In the genomic region with DNA sequence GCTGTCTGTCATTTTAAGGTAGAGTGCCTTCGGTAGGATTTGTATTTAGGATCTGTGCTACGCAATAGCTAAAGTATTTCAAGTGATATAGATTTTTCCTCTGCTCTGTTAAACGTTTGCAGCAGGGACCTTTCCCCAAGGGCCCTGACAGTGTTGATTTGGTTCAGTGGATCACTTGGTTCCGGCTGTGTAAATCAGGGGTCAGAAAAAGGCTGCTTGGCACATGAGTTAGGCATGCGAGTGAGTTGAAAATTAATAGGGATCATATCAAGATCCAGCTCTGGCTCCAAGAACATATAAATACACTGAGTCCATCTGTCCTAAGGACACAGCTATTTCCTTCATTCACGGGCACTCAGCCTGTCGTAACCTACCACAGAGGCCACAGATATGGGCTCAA, we compare ENCODE assay signal across 23 mouse cellular contexts.
DNase-seq lines count a peak whose midpoint lies in the region; ATAC-seq and TF ChIP-seq lines count a peak whose summit lies in the region.
"Had no signal": no experiment of that assay in that cellular context is flagged by ENCODE, and none has a peak within 500 bp of the region (broad histone marks: within the 10 kb centered on the region; RNA-seq: fewer than 3 reads in every experiment).

No protein-coding gene starts in this region.

- POLR2A ChIA-PET in Patski (lab: Charles Lee): interaction anchor here (0.6 kb wide), 1 partner anchor 135 kb away, joined by 5 read pairs; no protein-coding TSS in a partner anchor

- H3K4me3 ChIP-seq in kidney, embryonic 15.5 days (replicated peaks): no peak overlapping the region
- no peak overlapping the region for H3K4me3 ChIP-seq in intestine, embryonic 16.5 days (ENCODE audit: low read length)
- H3K4me3 ChIP-seq: embryonic facial prominence, embryonic 15.5 days; erythroblast, embryonic 14.5 days; forebrain, embryonic 10.5 days; heart, embryonic 13.5 days; hindbrain, embryonic 13.5 days had no signal

- H3K9me3 ChIP-seq in kidney, embryonic 15.5 days (replicated peaks): no peaks in the 10 kb centered on the region
- H3K9me3 ChIP-seq in intestine, embryonic 16.5 days (ENCODE audit: control insufficient read depth, low read length): no peaks in the 10 kb centered on the region
- H3K9me3 ChIP-seq: embryonic facial prominence, embryonic 15.5 days; forebrain, embryonic 10.5 days; heart, embryonic 13.5 days; hindbrain, embryonic 13.5 days had no signal

- DNase-seq in gastrocnemius, adult 18-20 months (ENCODE audit: low spot score): peak; percentile 2
- no peak for DNase-seq in gastrocnemius, postnatal 10 days
- DNase-seq in Patski (ENCODE audit: low read depth, low spot score): no peak
- peak; percentile 36 for DNase-seq in kidney, postnatal 14 days
- no peak for DNase-seq in right cerebral cortex, postnatal 25 days
- no peak for DNase-seq in thymus, postnatal 0 days (ENCODE audit: low spot score)
- DNase-seq: adrenal gland, postnatal 10 days; B cell, adult 2 months; cerebellum, adult 11 months; cerebellum, adult 8-10 months; cerebellum, postnatal 14 days; embryo, embryonic 11 days; gastrocnemius, postnatal 25 days had no signal

- no peaks in the 10 kb centered on the region for H3K36me3 ChIP-seq in kidney, embryonic 15.5 days
- H3K36me3 ChIP-seq in intestine, embryonic 16.5 days (ENCODE audit: control insufficient read depth, insufficient read depth, low read length): no peaks in the 10 kb centered on the region
- H3K36me3 ChIP-seq: embryonic facial prominence, embryonic 15.5 days; forebrain, embryonic 10.5 days; G1E; heart, embryonic 13.5 days; hindbrain, embryonic 13.5 days had no signal

- TF ChIP-seq CTCF in Patski (IDR thresholded peaks at IDR 0.05): no peak

- WGBS in kidney, embryonic 15.5 days: 67% methylated on average over 7 of the region's 7 CpGs
- 80% methylated on average over 7 of the region's 7 CpGs for WGBS in intestine, embryonic 16.5 days

- H3K27ac ChIP-seq in kidney, embryonic 15.5 days: peak overlapping the region; percentile 41
- H3K27ac ChIP-seq in intestine, embryonic 16.5 days (ENCODE audit: low read length): no peak overlapping the region
- H3K27ac ChIP-seq: embryonic facial prominence, embryonic 15.5 days; forebrain, embryonic 10.5 days; heart, embryonic 13.5 days; hindbrain, embryonic 13.5 days had no signal

- no peak overlapping the region for H3K4me2 ChIP-seq in kidney, embryonic 15.5 days
- no peak overlapping the region for H3K4me2 ChIP-seq in intestine, embryonic 16.5 days (ENCODE audit: low read depth, low read length)
- H3K4me2 ChIP-seq: embryonic facial prominence, embryonic 15.5 days; heart, embryonic 13.5 days; hindbrain, embryonic 13.5 days had no signal

- peak; percentile 42 for ATAC-seq in Patski
- peak; percentile 62; the same call in 1 of the 2 replicates for ATAC-seq in kidney, embryonic 15.5 days (replicated peaks; ENCODE audit: low FRiP score)
- no peak for ATAC-seq in intestine, embryonic 16.5 days
- ATAC-seq: CD4-positive, CD25-positive, alpha-beta regulatory T cell, adult 4 months; forebrain, embryonic 16.5 days had no signal

- no peak overlapping the region for H3K9ac ChIP-seq in kidney, embryonic 15.5 days
- H3K9ac ChIP-seq in intestine, embryonic 16.5 days (ENCODE audit: low read depth, low read length): no peak overlapping the region
- H3K9ac ChIP-seq: embryonic facial prominence, embryonic 15.5 days; heart, embryonic 13.5 days; hindbrain, embryonic 13.5 days had no signal

- CTCF ChIA-PET in Patski (lab: Charles Lee): interaction anchor here (0.7 to 8.0 kb wide), 9 partner anchors 10 to 138 kb away, joined by 3 to 68 read pairs (median 3); partner anchors contain the start of gene Znhit6

- H3K27me3 ChIP-seq in Patski: no peaks in the 10 kb centered on the region
- H3K27me3 ChIP-seq in kidney, embryonic 15.5 days: no peaks in the 10 kb centered on the region
- H3K27me3 ChIP-seq in intestine, embryonic 16.5 days (replicated peaks; ENCODE audit: control insufficient read depth, insufficient read depth, low read length): no peaks in the 10 kb centered on the region
- H3K27me3 ChIP-seq: embryonic facial prominence, embryonic 15.5 days; heart, embryonic 13.5 days; hindbrain, embryonic 13.5 days had no signal

- in situ Hi-C loops in Patski (cut with MboI; ENCODE audit: low pct_unique_long_range_greater_than_20kb): no loop called here

- H3K4me1 ChIP-seq in kidney, embryonic 15.5 days: 0 out of 2 replicates have a peak, but pooled peaks cover 5% of the 10 kb centered on the region
- no peaks in the 10 kb centered on the region for H3K4me1 ChIP-seq in intestine, embryonic 16.5 days (ENCODE audit: control insufficient read depth, insufficient read depth, low read length)
- H3K4me1 ChIP-seq: embryonic facial prominence, embryonic 15.5 days; heart, embryonic 13.5 days; hindbrain, embryonic 13.5 days had no signal

Comparison
In these comparisons a context has a peak if more than half of its experiments do, and no peak if none do; other contexts are left out.
1. DNase-seq: peak in gastrocnemius, adult 18-20 months (single experiment) and kidney, postnatal 14 days (single experiment); none in gastrocnemius, postnatal 10 days (single experiment), Patski (single experiment), right cerebral cortex, postnatal 25 days (single experiment) and thymus, postnatal 0 days (single experiment).